Mouse (Mus musculus) midbrain, embryonic 13.5 days (tissue): ENCODE results near the gene Ints6. TPM values are rescaled to one million over a fixed set of nuclear protein-coding genes. Genes with fewer than 3 reads are reported as not detected.

Experiments used
- ATAC-seq: fragments of 200-750 bp; cut with Nextera tagmentation; 2 replicates; pipeline ENCODE4 v1.8.0; 2017; ENCODE audit warnings: mild to moderate bottlenecking, moderate TSS enrichment, moderate library complexity
- H3K27ac ChIP-seq: fragments of 300-500 bp; sonication (generic); 2 replicates; pipeline ENCODE4 v1.5.1; 2015; ENCODE audit warnings: inconsistent platforms, mild to moderate bottlenecking, moderate library complexity
- H3K27me3 ChIP-seq: fragments of 300-500 bp; sonication (generic); 2 replicates; pipeline ENCODE4 v1.6.1; 2015; ENCODE audit warnings: mild to moderate bottlenecking, inconsistent platforms
- H3K36me3 ChIP-seq: fragments of 300-500 bp; sonication (generic); 2 replicates; pipeline ENCODE4 v1.6.1; 2015; ENCODE audit warnings: mild to moderate bottlenecking, inconsistent platforms
- H3K4me1 ChIP-seq: fragments of 300-500 bp; sonication (generic); replicated peaks from 2 replicates; pipeline ENCODE4 v1.6.1; 2015; ENCODE audit warnings: inconsistent platforms
- H3K4me2 ChIP-seq: fragments of 300-500 bp; sonication (generic); replicated peaks from 2 replicates; pipeline ENCODE4 v1.6.1; 2015; ENCODE audit warnings: moderate library complexity, mild to moderate bottlenecking, inconsistent platforms
- H3K4me3 ChIP-seq: fragments of 300-500 bp; sonication (generic); replicated peaks from 2 replicates; pipeline ENCODE4 v1.5.1; 2015; ENCODE audit warnings: mild to moderate bottlenecking, inconsistent platforms
- H3K9ac ChIP-seq: fragments of 300-500 bp; sonication (generic); replicated peaks from 2 replicates; pipeline ENCODE4 v1.6.1; 2015; ENCODE audit warnings: mild to moderate bottlenecking, inconsistent platforms
- H3K9me3 ChIP-seq: fragments of 300-500 bp; sonication (generic); 2 replicates; pipeline ENCODE4 v1.6.1; 2016; ENCODE audit warnings: mild to moderate bottlenecking, inconsistent platforms
- WGBS: fragments of 180-500 bp; shearing (Covaris S2); methylation state at CpG from one replicate; pipeline ENCODE4 v1.1.7; 2015; 5-methylcytosine and 5-hydroxymethylcytosine counted together
- polyA plus RNA-seq: library from polyadenylated mRNA; unstranded; fragments of >200 nt; fragmentation: Nextera tagmentation; extraction: Ambion mirVana; gene quantifications from 2 replicates; pipeline ENCODE4 v1.2.1, GENCODE M21; 2015

Gene Ints6
- polyA plus RNA-seq, 1 experiment from 2014 or later: 20.5 TPM

DNA sequence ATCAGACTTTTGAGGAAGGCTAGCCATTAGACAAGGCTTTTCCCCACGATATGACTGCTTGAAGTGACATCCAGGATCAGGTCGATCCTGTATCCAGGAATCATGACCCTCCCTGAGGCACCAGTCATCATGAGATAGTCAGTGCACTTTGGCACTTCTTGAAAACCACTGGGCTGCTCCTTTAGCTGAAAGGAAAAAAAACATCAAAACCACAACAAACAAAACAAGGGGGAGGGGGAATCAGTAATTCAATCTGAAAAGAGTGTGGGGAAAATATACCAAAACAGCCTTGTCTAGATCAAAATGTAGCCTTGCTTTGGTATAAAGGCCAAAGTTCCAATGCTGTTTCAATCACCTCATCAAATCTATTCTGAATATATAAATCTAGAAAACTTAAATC, 27.3 kb downstream of the Ints6 start:
- Histone ChIP-seq H3K9me3 (no peaks in the 10 kb centered on the region), H3K4me2 (no peak overlapping the region), H3K4me3 (no peak overlapping the region), H3K27me3 (no peaks in the 10 kb centered on the region), H3K27ac (no peak overlapping the region), H3K4me1 (no peaks in the 10 kb centered on the region), H3K36me3 (peaks cover 10% of the 10 kb centered on the region), H3K9ac (no peak overlapping the region)
- no peak for ATAC-seq
- 85% methylated on average over 2 of the region's 2 CpGs for WGBS

DNA sequence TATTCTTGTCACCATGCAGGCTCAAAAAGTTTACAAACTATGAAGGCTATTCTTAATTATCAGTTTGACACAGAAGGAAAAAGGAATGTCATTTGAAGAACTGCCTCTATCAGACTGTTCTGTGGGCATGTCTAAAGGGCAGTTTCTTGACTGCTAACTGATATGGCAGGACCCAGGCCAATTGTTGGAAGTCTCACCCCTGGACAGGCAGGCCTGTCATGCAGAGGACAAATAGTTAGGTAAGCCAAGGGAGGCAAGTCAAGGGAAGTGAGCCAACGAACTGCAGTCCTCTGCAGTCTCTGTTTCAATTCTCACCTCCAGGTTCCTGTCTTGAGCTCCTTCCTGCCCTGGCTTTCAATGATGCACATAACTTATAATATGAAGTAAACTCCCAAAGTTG, 29.1 kb downstream of the Ints6 start:
- Histone ChIP-seq H3K9ac (no peak overlapping the region), H3K4me2 (no peak overlapping the region), H3K4me1 (no peaks in the 10 kb centered on the region), H3K27me3 (no peaks in the 10 kb centered on the region), H3K36me3 (peaks cover 10% of the 10 kb centered on the region), H3K9me3 (no peaks in the 10 kb centered on the region), H3K27ac (no peak overlapping the region), H3K4me3 (no peak overlapping the region)
- ATAC-seq: no peak
- 87% methylated on average over 1 of the region's 1 CpGs for WGBS

GRCm38 (mm10) chr14:62724560-62724959, 36.4 kb downstream of the Ints6 start:
- no peaks in the 10 kb centered on the region for H3K36me3 ChIP-seq
- no peaks in the 10 kb centered on the region for H3K9me3 ChIP-seq
- H3K27me3 ChIP-seq: no peaks in the 10 kb centered on the region
- no peak overlapping the region for H3K27ac ChIP-seq
- no peak overlapping the region for H3K9ac ChIP-seq
- no peak for ATAC-seq
- no peak overlapping the region for H3K4me3 ChIP-seq
- no peaks in the 10 kb centered on the region for H3K4me1 ChIP-seq
- no peak overlapping the region for H3K4me2 ChIP-seq

DNA sequence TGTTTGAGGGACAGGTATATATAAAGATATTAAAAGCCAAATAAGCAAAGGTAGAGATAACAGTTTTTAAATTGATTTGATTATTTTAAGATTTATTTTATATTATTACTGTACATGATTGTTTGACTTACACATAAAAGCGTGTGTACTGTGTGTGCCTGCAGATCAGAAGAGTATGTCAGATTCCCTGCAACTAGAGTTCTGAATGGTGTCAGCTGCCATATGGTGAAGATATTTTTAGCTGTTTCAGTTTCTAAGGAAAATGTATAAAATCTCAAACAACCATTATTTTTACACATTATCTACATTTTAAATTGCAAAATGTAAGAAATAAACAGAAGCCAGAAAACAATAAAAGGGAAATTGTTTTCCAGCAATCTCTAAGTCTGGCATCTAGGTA, 39.3 kb downstream of the Ints6 start:
- H3K4me2 ChIP-seq: no peak overlapping the region
- no peak for ATAC-seq
- no peaks in the 10 kb centered on the region for H3K9me3 ChIP-seq
- no peaks in the 10 kb centered on the region for H3K27me3 ChIP-seq
- no peak overlapping the region for H3K27ac ChIP-seq
- no peak overlapping the region for H3K4me3 ChIP-seq
- H3K9ac ChIP-seq: no peak overlapping the region
- H3K4me1 ChIP-seq: no peaks in the 10 kb centered on the region
- WGBS: 88% methylated on average over 1 of the region's 1 CpGs
- no peaks in the 10 kb centered on the region for H3K36me3 ChIP-seq

DNA sequence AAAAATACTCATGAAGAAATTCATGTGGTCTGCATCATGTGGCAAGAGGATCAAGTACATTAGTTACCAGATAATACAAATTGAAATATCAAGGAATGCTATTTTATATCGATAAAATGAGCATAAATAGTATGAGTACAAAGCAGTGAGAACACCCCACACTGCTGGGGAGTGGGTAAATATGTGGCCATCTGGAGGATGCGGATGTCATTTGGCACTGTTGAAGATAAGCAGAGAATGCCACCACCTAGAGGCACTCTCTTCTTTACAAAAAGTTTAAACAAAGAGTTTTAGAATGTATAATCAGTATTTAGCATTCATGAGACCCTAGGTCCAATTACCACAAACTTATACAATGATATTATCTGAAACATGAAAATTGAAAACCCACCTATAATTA, 42.8 kb downstream of the Ints6 start:
- Histone ChIP-seq H3K4me1 (no peaks in the 10 kb centered on the region), H3K4me3 (no peak overlapping the region), H3K4me2 (no peak overlapping the region), H3K27me3 (no peaks in the 10 kb centered on the region), H3K36me3 (peaks cover 14% of the 10 kb centered on the region), H3K9me3 (no peaks in the 10 kb centered on the region), H3K9ac (no peak overlapping the region), H3K27ac (no peak overlapping the region)
- WGBS: 93% methylated on average over 2 of the region's 2 CpGs
- ATAC-seq: no peak

- H3K4me3 ChIP-seq: no peak overlapping the region
- 83% methylated on average over 3 of the region's 3 CpGs for WGBS
- no peak overlapping the region for H3K4me2 ChIP-seq
- no peak overlapping the region for H3K9ac ChIP-seq
- ATAC-seq: no peak
- no peak overlapping the region for H3K27ac ChIP-seq
- H3K9me3 ChIP-seq: no peaks in the 10 kb centered on the region
- no peaks in the 10 kb centered on the region for H3K4me1 ChIP-seq
- no peaks in the 10 kb centered on the region for H3K36me3 ChIP-seq
- no peaks in the 10 kb centered on the region for H3K27me3 ChIP-seq
Observed at GRCm38 (mm10) chr14:62673646-62674045, 87.3 kb downstream of the Ints6 start.

DNA sequence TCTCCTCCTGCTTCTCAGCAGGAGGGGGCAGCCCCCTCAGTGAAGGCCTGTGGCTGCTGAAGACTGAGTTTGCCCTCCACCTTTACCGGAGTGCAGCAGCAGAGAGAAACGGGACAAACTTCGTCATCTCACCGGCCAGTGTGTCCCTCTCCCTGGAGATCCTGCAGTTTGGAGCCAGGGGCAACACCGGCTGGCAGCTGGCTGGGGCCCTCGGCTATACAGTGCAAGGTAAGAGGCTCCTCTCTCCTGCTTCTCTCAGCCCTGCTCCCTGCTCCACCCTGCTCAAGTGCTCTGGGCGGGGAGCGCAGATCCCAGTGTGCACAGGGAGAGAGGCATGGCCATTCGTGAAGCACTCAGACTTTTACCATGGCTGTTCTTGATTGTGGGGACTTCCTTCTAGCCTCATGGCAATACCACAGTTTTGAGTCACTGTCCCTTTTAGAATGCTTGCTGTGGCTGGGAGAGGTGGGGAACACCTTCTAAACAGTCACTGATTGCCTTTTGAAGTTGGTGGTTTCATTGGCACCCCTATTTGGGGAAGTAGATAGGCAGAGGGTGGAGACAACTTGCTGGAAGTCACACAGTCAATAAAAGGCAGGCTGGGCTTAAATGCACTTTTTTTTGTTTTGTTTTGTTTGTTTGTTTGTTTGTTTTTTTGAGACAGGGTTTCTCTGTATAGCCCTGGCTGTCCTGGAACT, 95.8 kb downstream of the Ints6 start:
- Histone ChIP-seq H3K4me3 (no peak overlapping the region), H3K9me3 (no peaks in the 10 kb centered on the region), H3K4me2 (no peak overlapping the region), H3K36me3 (no peaks in the 10 kb centered on the region), H3K9ac (no peak overlapping the region), H3K27ac (no peak overlapping the region), H3K4me1 (no peaks in the 10 kb centered on the region), H3K27me3 (no peaks in the 10 kb centered on the region)
- WGBS: 44% methylated on average over 9 of the region's 9 CpGs
- ATAC-seq: no peak

- H3K4me2 ChIP-seq: no peak within 1 kb of the TSS
- H3K9ac ChIP-seq: no peak within 1 kb of the TSS
- H3K27ac ChIP-seq: no peak within 1 kb of the TSS
- no peaks in the 10 kb centered on the region for H3K4me1 ChIP-seq
- H3K4me3 ChIP-seq: no peak within 1 kb of the TSS
- no peaks in the 10 kb centered on the region for H3K36me3 ChIP-seq
- no peak for ATAC-seq
- 88% methylated on average over 8 of the region's 8 CpGs for WGBS
- H3K9me3 ChIP-seq: no peaks in the 10 kb centered on the region
- no peaks in the 10 kb centered on the region for H3K27me3 ChIP-seq
Observed at GRCm38 (mm10) chr14:62663367-62663766, 97.6 kb downstream of the Ints6 start, which contains the start of gene Serpine3. Serpine3 (plus strand) TSS chr14:62663667.

GRCm38 (mm10) chr14:62662381-62662780, 98.6 kb downstream of the Ints6 start:
- ATAC-seq: no peak

GRCm38 (mm10) chr14:62657469-62657868, 103.5 kb downstream of the Ints6 start:
- H3K4me3 ChIP-seq: no peak overlapping the region
- H3K27ac ChIP-seq: no peak overlapping the region
- no peaks in the 10 kb centered on the region for H3K36me3 ChIP-seq
- no peaks in the 10 kb centered on the region for H3K4me1 ChIP-seq
- no peaks in the 10 kb centered on the region for H3K9me3 ChIP-seq
- no peaks in the 10 kb centered on the region for H3K27me3 ChIP-seq
- WGBS: 91% methylated on average over 3 of the region's 3 CpGs
- no peak overlapping the region for H3K4me2 ChIP-seq
- no peak for ATAC-seq
- H3K9ac ChIP-seq: no peak overlapping the region

More at GRCm38 (mm10) chr14:62662381-62662780, 98.6 kb downstream of the Ints6 start:
- H3K9ac ChIP-seq: no peak overlapping the region
- no peak overlapping the region for H3K4me3 ChIP-seq
- H3K4me1 ChIP-seq: no peaks in the 10 kb centered on the region
- H3K27me3 ChIP-seq: no peaks in the 10 kb centered on the region
- no peaks in the 10 kb centered on the region for H3K9me3 ChIP-seq
- no peak overlapping the region for H3K4me2 ChIP-seq
- no peak overlapping the region for H3K27ac ChIP-seq
- H3K36me3 ChIP-seq: no peaks in the 10 kb centered on the region
- WGBS: 88% methylated on average over 6 of the region's 6 CpGs

- 89% methylated on average over 7 of the region's 7 CpGs for WGBS
- no peaks in the 10 kb centered on the region for H3K9me3 ChIP-seq
- no peak overlapping the region for H3K4me2 ChIP-seq
- H3K27me3 ChIP-seq: no peaks in the 10 kb centered on the region
- H3K27ac ChIP-seq: no peak overlapping the region
- H3K9ac ChIP-seq: no peak overlapping the region
- no peaks in the 10 kb centered on the region for H3K36me3 ChIP-seq
- no peak for ATAC-seq
- no peak overlapping the region for H3K4me3 ChIP-seq
- no peaks in the 10 kb centered on the region for H3K4me1 ChIP-seq
Observed at GRCm38 (mm10) chr14:62655996-62656395, 105.0 kb downstream of the Ints6 start.

- Histone ChIP-seq H3K9ac (no peak overlapping the region), H3K4me3 (no peak overlapping the region), H3K27me3 (no peaks in the 10 kb centered on the region), H3K9me3 (no peaks in the 10 kb centered on the region), H3K4me1 (no peaks in the 10 kb centered on the region), H3K36me3 (no peaks in the 10 kb centered on the region), H3K4me2 (no peak overlapping the region), H3K27ac (no peak overlapping the region)
- 92% methylated on average over 3 of the region's 3 CpGs for WGBS
- ATAC-seq: no peak
Observed at GRCm38 (mm10) chr14:62651771-62652170, 109.2 kb downstream of the Ints6 start.

DNA sequence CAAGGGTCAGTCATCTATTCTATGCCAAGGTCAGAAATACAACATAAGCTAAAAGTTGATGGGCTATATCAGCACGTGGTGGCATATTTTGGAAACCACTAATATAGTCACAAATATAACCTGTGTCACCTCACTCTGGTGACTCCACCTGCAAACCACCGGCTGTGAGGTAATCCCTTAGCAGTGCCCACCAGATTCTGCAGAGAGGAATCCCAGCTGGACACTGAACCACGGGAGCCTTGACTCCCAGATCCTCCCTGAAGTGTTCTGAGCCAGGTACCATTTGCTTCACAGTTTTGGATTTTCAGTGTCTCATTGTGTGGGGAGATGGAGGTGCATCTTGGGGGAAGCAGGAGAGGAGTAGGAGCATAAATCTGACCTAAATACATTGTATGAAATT, 110.6 kb downstream of the Ints6 start:
- Histone ChIP-seq H3K36me3 (no peaks in the 10 kb centered on the region), H3K27me3 (no peaks in the 10 kb centered on the region), H3K4me1 (no peaks in the 10 kb centered on the region), H3K27ac (no peak overlapping the region), H3K4me2 (no peak overlapping the region), H3K4me3 (no peak overlapping the region), H3K9me3 (no peaks in the 10 kb centered on the region), H3K9ac (no peak overlapping the region)
- WGBS: 68% methylated on average over 3 of the region's 3 CpGs
- ATAC-seq: no peak
